Mouse (Mus musculus): Measurements from ENCODE around the gene Hmbs.

DNA sequence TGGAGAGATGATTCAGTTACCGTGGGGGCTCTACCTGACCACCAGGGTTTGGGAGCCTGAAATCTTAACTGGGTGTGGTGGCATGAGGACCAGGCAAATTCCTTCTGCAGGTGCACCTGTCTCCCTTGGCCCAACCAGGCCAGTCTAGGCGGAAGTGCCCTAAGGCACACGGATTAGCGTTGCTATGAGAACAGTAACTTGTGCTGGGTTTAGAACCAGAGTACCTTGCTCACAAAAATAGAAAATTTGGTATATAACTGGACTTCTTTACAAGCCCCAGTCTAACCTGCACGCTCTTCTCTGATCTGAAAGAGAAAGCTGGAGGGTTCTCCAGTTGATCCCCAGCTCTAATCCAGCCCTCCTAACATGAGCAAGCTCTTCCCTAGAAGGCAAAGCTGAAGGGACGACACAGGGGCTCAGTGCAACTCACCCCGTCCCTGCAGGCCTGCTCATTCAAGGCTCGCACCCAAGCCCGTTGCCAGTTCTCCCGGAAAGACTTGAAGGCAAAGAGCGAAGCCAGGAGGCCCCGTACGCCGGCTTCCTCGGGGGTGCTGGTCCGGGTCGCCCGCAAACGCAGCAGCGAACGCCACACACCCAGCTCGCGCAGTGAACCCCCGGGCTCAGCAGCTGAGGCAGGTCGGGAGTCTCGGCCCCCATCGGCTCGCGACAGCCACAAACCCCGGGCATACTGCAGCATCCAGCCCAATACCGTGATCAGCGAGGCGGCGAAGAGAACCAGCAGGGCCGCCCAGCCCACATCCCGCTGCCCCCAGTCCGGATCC, 24.7 kb downstream of the Hmbs start:
- TF ChIP-seq GATA1 (IDR thresholded peaks at IDR 0.05; ENCODE audit: borderline replicate concordance, low read length) (no peak), FLI1 (IDR thresholded peaks at IDR 0.05; ENCODE audit: low read length) (no peak)
